Mouse (Mus musculus): Measurements from ENCODE around the gene Mmp9. TPM values are rescaled to one million over a fixed set of nuclear protein-coding genes. Genes with fewer than 3 reads are reported as not detected.
A peak's percentile ranks its signal among the peaks of the same experiment; 100 is the strongest.

Gene Mmp9
- polyA plus RNA-seq (2015; fragmentation: Nextera tagmentation; extraction: Ambion mirVana) = 27.0 and 37.2 TPM in 2 replicates

GRCm38 (mm10) chr2:164940140-164940830 lies at the start of gene Mmp9:
Gene Mmp9 (plus strand): TSS chr2:164940780.
- H3K4me1 ChIP-seq (replicated peaks) = peaks cover 27% of the 10 kb centered on the region
- H3K4me2 ChIP-seq = peak within 1 kb of the TSS; percentile 69
- ATAC-seq (ENCODE audit: low FRiP score, low read depth) = no peak
- H3K9ac ChIP-seq = peak within 1 kb of the TSS; percentile 46; the same call in 1 of the 2 replicates
- peaks cover 3% of the 10 kb centered on the region; the same call in 1 of the 2 replicates for H3K27me3 ChIP-seq
- no peaks in the 10 kb centered on the region for H3K9me3 ChIP-seq
- H3K27ac ChIP-seq (replicated peaks) = peak within 1 kb of the TSS; percentile 84
- no peaks in the 10 kb centered on the region for H3K36me3 ChIP-seq
- H3K4me3 ChIP-seq = no peak within 1 kb of the TSS
- 30% methylated on average over 10 of the region's 10 CpGs for WGBS

- H3K9ac ChIP-seq = no peak overlapping the region
- H3K27me3 ChIP-seq = no peaks in the 10 kb centered on the region
- H3K9me3 ChIP-seq = no peaks in the 10 kb centered on the region
- H3K27ac ChIP-seq (replicated peaks) = no peak overlapping the region
- H3K4me1 ChIP-seq (replicated peaks) = no peaks in the 10 kb centered on the region
- H3K4me2 ChIP-seq = no peak overlapping the region
- ATAC-seq (ENCODE audit: low FRiP score, low read depth) = no peak
- H3K4me3 ChIP-seq = no peak overlapping the region
- WGBS = 90% methylated on average over 13 of the region's 13 CpGs
- H3K36me3 ChIP-seq = peaks cover 96% of the 10 kb centered on the region
Observed at GRCm38 (mm10) chr2:164891056-164891834, 49.3 kb upstream of the Mmp9 start.

DNA sequence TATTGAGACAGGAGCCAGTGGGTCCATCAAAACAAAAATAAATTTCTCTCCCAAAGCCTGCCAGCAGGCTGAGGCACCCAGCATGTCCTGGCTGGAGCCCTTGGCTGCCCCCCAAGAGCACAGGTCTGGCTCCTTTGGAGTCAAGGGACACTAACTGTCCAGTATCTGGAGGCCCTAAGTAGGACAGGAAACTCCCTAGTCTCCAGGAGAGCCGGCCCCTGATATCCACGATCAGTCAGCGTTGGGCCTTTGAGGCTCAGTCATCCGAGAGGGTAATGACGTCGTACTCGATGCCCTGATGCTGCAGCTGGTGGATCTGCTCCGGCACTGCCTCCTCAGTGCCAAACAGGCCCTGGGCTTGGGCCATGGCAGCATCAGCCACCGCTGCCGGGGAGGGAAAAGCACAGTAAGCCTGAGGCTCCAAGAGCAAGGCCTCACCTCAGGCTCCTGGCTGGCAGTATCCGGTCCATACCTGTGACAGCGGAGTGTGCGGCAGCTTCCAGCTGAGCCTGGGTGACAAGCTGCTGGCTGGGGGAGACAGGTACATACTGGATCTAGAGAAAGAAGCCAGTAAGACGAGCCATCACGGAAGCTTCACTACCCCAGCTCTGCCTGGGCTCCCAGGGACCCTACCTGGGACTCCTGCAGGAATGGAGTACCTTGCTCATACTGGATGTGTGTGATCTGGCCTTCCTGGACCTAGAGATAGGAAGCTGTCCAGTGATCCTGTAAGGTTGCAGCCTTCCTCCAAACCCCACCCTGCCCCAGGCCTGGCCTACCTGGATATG lies 48.5 kb upstream of the Mmp9 start:
- Histone ChIP-seq H3K4me1 (replicated peaks) (no peaks in the 10 kb centered on the region), H3K27me3 (no peaks in the 10 kb centered on the region), H3K27ac (replicated peaks) (no peak overlapping the region), H3K4me2 (no peak overlapping the region), H3K9me3 (no peaks in the 10 kb centered on the region), H3K36me3 (peaks cover 96% of the 10 kb centered on the region), H3K9ac (no peak overlapping the region), H3K4me3 (no peak overlapping the region)
- WGBS = 79% methylated on average over 15 of the region's 15 CpGs
- ATAC-seq (ENCODE audit: low FRiP score, low read depth) = no peak

- no peak overlapping the region for H3K4me3 ChIP-seq
- H3K4me1 ChIP-seq (replicated peaks) = no peaks in the 10 kb centered on the region
- H3K27ac ChIP-seq (replicated peaks) = no peak overlapping the region
- H3K9ac ChIP-seq = no peak overlapping the region
- no peak for ATAC-seq (ENCODE audit: low FRiP score, low read depth)
- H3K9me3 ChIP-seq = no peaks in the 10 kb centered on the region
- 86% methylated on average over 6 of the region's 6 CpGs for WGBS
- peaks cover 96% of the 10 kb centered on the region for H3K36me3 ChIP-seq
- no peak overlapping the region for H3K4me2 ChIP-seq
- no peaks in the 10 kb centered on the region for H3K27me3 ChIP-seq
Observed at GRCm38 (mm10) chr2:164892696-164893216, 47.8 kb upstream of the Mmp9 start.

GRCm38 (mm10) chr2:164894048-164894447 lies 46.5 kb upstream of the Mmp9 start:
- 64% methylated on average over 5 of the region's 5 CpGs for WGBS
- no peak overlapping the region for H3K27ac ChIP-seq (replicated peaks)
- ATAC-seq (ENCODE audit: low FRiP score, low read depth) = no peak
- H3K4me2 ChIP-seq = no peak overlapping the region
- H3K4me1 ChIP-seq (replicated peaks) = no peaks in the 10 kb centered on the region
- H3K4me3 ChIP-seq = no peak overlapping the region
- no peak overlapping the region for H3K9ac ChIP-seq
- H3K27me3 ChIP-seq = no peaks in the 10 kb centered on the region
- H3K36me3 ChIP-seq = peaks cover 96% of the 10 kb centered on the region
- H3K9me3 ChIP-seq = no peaks in the 10 kb centered on the region

DNA sequence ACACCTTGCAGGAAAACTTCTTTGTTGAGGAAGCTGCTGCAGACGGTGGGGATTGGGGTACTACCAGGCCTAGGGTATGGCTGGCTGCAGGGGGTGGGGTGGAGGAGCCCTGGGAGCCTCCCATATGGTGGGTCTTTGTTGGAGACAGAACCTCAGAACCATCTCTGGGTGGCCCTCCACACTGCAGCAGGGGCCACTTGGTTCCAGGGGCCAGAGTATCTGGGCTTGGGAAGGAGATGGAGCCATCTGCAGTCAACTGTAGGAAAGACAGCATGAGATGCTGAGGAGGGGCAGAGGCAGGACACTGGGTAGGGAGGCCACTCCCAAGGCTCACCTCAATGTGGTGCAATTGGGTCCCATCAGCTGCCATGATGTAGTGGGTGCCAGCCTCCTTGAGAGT lies 45.9 kb upstream of the Mmp9 start:
- no peak overlapping the region for H3K4me2 ChIP-seq
- H3K9ac ChIP-seq = no peak overlapping the region
- peaks cover 96% of the 10 kb centered on the region for H3K36me3 ChIP-seq
- WGBS = 78% methylated on average over 1 of the region's 1 CpGs
- no peaks in the 10 kb centered on the region for H3K9me3 ChIP-seq
- H3K4me3 ChIP-seq = no peak overlapping the region
- ATAC-seq (ENCODE audit: low FRiP score, low read depth) = no peak
- H3K27ac ChIP-seq (replicated peaks) = no peak overlapping the region
- H3K27me3 ChIP-seq = no peaks in the 10 kb centered on the region
- no peaks in the 10 kb centered on the region for H3K4me1 ChIP-seq (replicated peaks)

GRCm38 (mm10) chr2:164895885-164896284 lies 44.7 kb upstream of the Mmp9 start:
- no peak overlapping the region for H3K4me3 ChIP-seq
- H3K27ac ChIP-seq (replicated peaks) = no peak overlapping the region
- no peaks in the 10 kb centered on the region for H3K27me3 ChIP-seq
- H3K9me3 ChIP-seq = no peaks in the 10 kb centered on the region
- H3K36me3 ChIP-seq = peaks cover 96% of the 10 kb centered on the region
- no peak for ATAC-seq (ENCODE audit: low FRiP score, low read depth)
- 89% methylated on average over 6 of the region's 6 CpGs for WGBS
- H3K4me1 ChIP-seq (replicated peaks) = no peaks in the 10 kb centered on the region
- H3K4me2 ChIP-seq = no peak overlapping the region
- H3K9ac ChIP-seq = no peak overlapping the region

- no peak for ATAC-seq (ENCODE audit: low FRiP score, low read depth)
- peaks cover 94% of the 10 kb centered on the region for H3K36me3 ChIP-seq
- H3K4me2 ChIP-seq = no peak overlapping the region
- H3K9ac ChIP-seq = no peak overlapping the region
- H3K27me3 ChIP-seq = no peaks in the 10 kb centered on the region
- no peak overlapping the region for H3K27ac ChIP-seq (replicated peaks)
- H3K4me1 ChIP-seq (replicated peaks) = no peaks in the 10 kb centered on the region
- no peak overlapping the region for H3K4me3 ChIP-seq
- 97% methylated on average over 7 of the region's 7 CpGs for WGBS
- no peaks in the 10 kb centered on the region for H3K9me3 ChIP-seq
Observed at GRCm38 (mm10) chr2:164898008-164898407, 42.6 kb upstream of the Mmp9 start.

DNA sequence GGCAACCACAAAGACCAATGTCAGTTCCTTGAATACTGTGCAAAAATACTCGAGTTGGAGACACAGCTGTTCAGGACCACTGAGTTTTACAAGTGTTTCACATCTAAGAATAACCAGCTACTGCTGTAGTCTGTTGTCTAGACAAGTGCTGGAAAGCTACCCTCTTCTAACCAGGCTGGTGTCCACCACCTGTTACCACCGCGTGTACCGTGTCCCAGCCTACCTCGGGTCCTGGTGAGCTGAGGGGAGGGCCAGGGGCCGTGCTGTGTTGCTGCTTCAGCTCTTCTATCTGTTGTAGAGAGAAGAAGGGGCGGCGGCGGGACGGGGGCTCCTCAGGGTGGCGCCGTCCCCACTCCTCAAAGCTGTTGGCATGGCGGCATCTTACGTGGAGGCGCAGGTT lies 41.5 kb upstream of the Mmp9 start:
- Histone ChIP-seq H3K9ac (no peak overlapping the region), H3K27me3 (no peaks in the 10 kb centered on the region), H3K4me1 (replicated peaks) (no peaks in the 10 kb centered on the region), H3K4me2 (no peak overlapping the region), H3K36me3 (peaks cover 93% of the 10 kb centered on the region), H3K27ac (replicated peaks) (no peak overlapping the region), H3K9me3 (no peaks in the 10 kb centered on the region), H3K4me3 (no peak overlapping the region)
- no peak for ATAC-seq (ENCODE audit: low FRiP score, low read depth)
- WGBS = 93% methylated on average over 15 of the region's 15 CpGs

DNA sequence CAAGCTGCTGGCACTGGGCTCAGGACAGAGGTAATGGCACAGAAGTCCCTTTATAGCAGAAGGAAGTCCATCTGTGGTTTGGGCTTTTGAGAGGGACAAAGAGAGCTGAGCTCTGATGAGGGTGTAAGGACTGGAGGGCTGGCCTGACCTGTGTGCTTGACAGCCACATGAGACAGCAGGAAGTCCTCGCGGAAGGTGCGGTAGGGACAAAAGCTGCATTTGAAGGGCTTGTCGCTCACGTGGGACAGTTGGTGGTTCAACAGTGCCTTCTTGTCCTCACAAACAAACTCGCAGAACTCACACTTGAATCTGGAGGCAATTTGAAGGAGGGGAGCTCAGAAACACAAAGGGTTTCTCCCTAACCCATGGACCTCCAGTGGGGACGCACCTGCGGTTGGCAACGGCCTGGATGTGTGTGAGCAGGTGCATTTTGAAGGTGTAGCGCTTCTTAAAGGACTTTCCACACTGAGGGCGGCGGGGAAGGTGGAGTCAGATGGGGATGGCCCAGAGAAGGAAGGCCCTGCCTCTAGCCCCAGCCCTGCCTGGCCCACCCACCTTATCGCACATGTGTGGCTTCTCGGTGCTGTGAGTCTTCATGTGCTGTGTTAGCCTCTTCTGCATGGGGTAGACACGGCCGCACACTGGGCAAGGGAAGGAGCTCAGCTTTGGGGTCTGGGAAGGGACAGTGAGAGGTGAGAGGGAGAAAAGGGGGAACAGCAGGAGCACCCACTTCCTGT lies 40.7 kb upstream of the Mmp9 start:
- Histone ChIP-seq H3K9me3 (no peaks in the 10 kb centered on the region), H3K36me3 (peaks cover 93% of the 10 kb centered on the region), H3K4me2 (no peak overlapping the region), H3K27ac (replicated peaks) (no peak overlapping the region), H3K9ac (no peak overlapping the region), H3K27me3 (no peaks in the 10 kb centered on the region), H3K4me3 (no peak overlapping the region), H3K4me1 (replicated peaks) (no peaks in the 10 kb centered on the region)
- no peak for ATAC-seq (ENCODE audit: low FRiP score, low read depth)
- 93% methylated on average over 16 of the region's 16 CpGs for WGBS

- Histone ChIP-seq H3K4me3 (no peak overlapping the region), H3K36me3 (peaks cover 92% of the 10 kb centered on the region), H3K9ac (no peak overlapping the region), H3K4me1 (replicated peaks) (no peaks in the 10 kb centered on the region), H3K27me3 (no peaks in the 10 kb centered on the region), H3K4me2 (no peak overlapping the region), H3K27ac (replicated peaks) (no peak overlapping the region), H3K9me3 (no peaks in the 10 kb centered on the region)
- 92% methylated on average over 13 of the region's 13 CpGs for WGBS
- ATAC-seq (ENCODE audit: low FRiP score, low read depth) = no peak
Observed at GRCm38 (mm10) chr2:164901380-164901779, 39.2 kb upstream of the Mmp9 start.
